Mouse (Mus musculus): ENCODE measurements around the gene Olfr1249. TPM values are rescaled to one million over a fixed set of nuclear protein-coding genes. Genes with fewer than 3 reads are reported as not detected.
"Not testable (repeated sequence)": the region's sequence is repeated elsewhere in the genome, so short reads cannot be mapped to it uniquely, and the experiment has no call there.

The Olfr1249 gene
- not detected in 2 replicates for total RNA-seq (2014; rRNA removed; ENCODE audit: low replicate concordance)
- not detected in 2 replicates for polyA plus RNA-seq (2015; fragmentation: Nextera tagmentation; extraction: Ambion mirVana)

GRCm38 (mm10) chr2:89634883-89635282 is at the start of gene Olfr1249:
Gene Olfr1249 (minus strand): TSS chr2:89634983.
- H3K4me3 ChIP-seq (ENCODE audit: low read depth, low read length), result no peak within 1 kb of the TSS
- ATAC-seq (ENCODE audit: insufficient read depth, low read depth) (no peak), DNase-seq (ENCODE audit: low spot score) (no peak)
- TF ChIP-seq EP300 (IDR thresholded peaks at IDR 0.05; ENCODE audit: low read depth) (no peak), CTCF (IDR thresholded peaks at IDR 0.05; ENCODE audit: low read depth) (no peak)
- no peaks in the 10 kb centered on the region for H3K27me3 ChIP-seq (ENCODE audit: control insufficient read depth, insufficient read depth, low read length)
- no peak within 1 kb of the TSS for H3K27ac ChIP-seq (ENCODE audit: low read depth)
- no peaks in the 10 kb centered on the region for H3K36me3 ChIP-seq (replicated peaks; ENCODE audit: control insufficient read depth, insufficient read depth, low read length)
- no peaks in the 10 kb centered on the region for H3K4me1 ChIP-seq (ENCODE audit: control insufficient read depth, insufficient read depth)
- no peak within 1 kb of the TSS for H3K9ac ChIP-seq (replicated peaks; ENCODE audit: low read depth, low read length)
- 78% methylated on average over 2 of the region's 2 CpGs for WGBS
- H3K4me2 ChIP-seq (ENCODE audit: low read depth, low read length), result no peak within 1 kb of the TSS
- no peaks in the 10 kb centered on the region for H3K9me3 ChIP-seq (replicated peaks; ENCODE audit: control insufficient read depth, low read length)

- Histone ChIP-seq H3K9ac (replicated peaks; ENCODE audit: low read depth, low read length) (no peak within 1 kb of the TSS), H3K4me1 (ENCODE audit: control insufficient read depth, insufficient read depth) (no peaks in the 10 kb centered on the region), H3K27ac (ENCODE audit: low read depth) (no peak within 1 kb of the TSS), H3K4me3 (ENCODE audit: low read depth, low read length) (no peak within 1 kb of the TSS), H3K9me3 (replicated peaks; ENCODE audit: control insufficient read depth, low read length) (no peaks in the 10 kb centered on the region), H3K36me3 (replicated peaks; ENCODE audit: control insufficient read depth, insufficient read depth, low read length) (no peaks in the 10 kb centered on the region), H3K27me3 (ENCODE audit: control insufficient read depth, insufficient read depth, low read length) (no peaks in the 10 kb centered on the region), H3K4me2 (ENCODE audit: low read depth, low read length) (no peak within 1 kb of the TSS)
- ATAC-seq (ENCODE audit: insufficient read depth, low read depth) (no peak), DNase-seq (ENCODE audit: low spot score) (no peak)
- TF ChIP-seq CTCF (IDR thresholded peaks at IDR 0.05; ENCODE audit: low read depth), result no peak
- TF ChIP-seq EP300 (IDR thresholded peaks at IDR 0.05; ENCODE audit: low read depth), result no peak
Observed at GRCm38 (mm10) chr2:89671836-89672235, 37.1 kb upstream of the Olfr1249 start, which contains the start of gene Olfr1251. Gene Olfr1251 (minus strand): TSS chr2:89671936.

GRCm38 (mm10) chr2:89661367-89661766 is 26.6 kb upstream of the Olfr1249 start, which contains the start of gene Olfr1250:
Gene Olfr1250 (minus strand): TSS chr2:89661467.
- ATAC-seq (ENCODE audit: insufficient read depth, low read depth) (no peak), DNase-seq (ENCODE audit: low spot score) (no peak)
- Histone ChIP-seq H3K27me3 (ENCODE audit: control insufficient read depth, insufficient read depth, low read length) (no peaks in the 10 kb centered on the region), H3K36me3 (replicated peaks; ENCODE audit: control insufficient read depth, insufficient read depth, low read length) (no peaks in the 10 kb centered on the region), H3K9ac (replicated peaks; ENCODE audit: low read depth, low read length) (no peak within 1 kb of the TSS), H3K4me3 (ENCODE audit: low read depth, low read length) (no peak within 1 kb of the TSS), H3K9me3 (replicated peaks; ENCODE audit: control insufficient read depth, low read length) (no peaks in the 10 kb centered on the region), H3K4me2 (ENCODE audit: low read depth, low read length) (no peak within 1 kb of the TSS), H3K4me1 (ENCODE audit: control insufficient read depth, insufficient read depth) (no peaks in the 10 kb centered on the region), H3K27ac (ENCODE audit: low read depth) (no peak within 1 kb of the TSS)
- TF ChIP-seq CTCF (IDR thresholded peaks at IDR 0.05; ENCODE audit: low read depth), result no peak
- no peak for TF ChIP-seq EP300 (IDR thresholded peaks at IDR 0.05; ENCODE audit: low read depth)

- H3K9me3 ChIP-seq (replicated peaks; ENCODE audit: control insufficient read depth, low read length); H3K4me1 ChIP-seq (ENCODE audit: control insufficient read depth, insufficient read depth); H3K4me2 ChIP-seq (ENCODE audit: low read depth, low read length); DNase-seq (ENCODE audit: low spot score); H3K9ac ChIP-seq (replicated peaks; ENCODE audit: low read depth, low read length); H3K27me3 ChIP-seq (ENCODE audit: control insufficient read depth, insufficient read depth, low read length); H3K27ac ChIP-seq (ENCODE audit: low read depth); ATAC-seq (ENCODE audit: insufficient read depth, low read depth); H3K4me3 ChIP-seq (ENCODE audit: low read depth, low read length); H3K36me3 ChIP-seq (replicated peaks; ENCODE audit: control insufficient read depth, insufficient read depth, low read length): not testable (repeated sequence)
- whole genome bisulfite sequencing, result 87% methylated on average over 1 of the region's 1 CpGs
Observed at GRCm38 (mm10) chr2:89618145-89618544, 16.6 kb downstream of the Olfr1249 start, which contains the start of gene Olfr1248. Gene Olfr1248 (minus strand): TSS chr2:89618245.

GRCm38 (mm10) chr2:89614030-89614429 is 20.8 kb downstream of the Olfr1249 start, which contains the start of gene Olfr1247:
Gene Olfr1247 (minus strand): TSS chr2:89614130.
- Histone ChIP-seq H3K9me3 (replicated peaks; ENCODE audit: control insufficient read depth, low read length) (no peaks in the 10 kb centered on the region), H3K4me3 (ENCODE audit: low read depth, low read length) (no peak within 1 kb of the TSS), H3K9ac (replicated peaks; ENCODE audit: low read depth, low read length) (no peak within 1 kb of the TSS), H3K36me3 (replicated peaks; ENCODE audit: control insufficient read depth, insufficient read depth, low read length) (no peaks in the 10 kb centered on the region), H3K27me3 (ENCODE audit: control insufficient read depth, insufficient read depth, low read length) (no peaks in the 10 kb centered on the region), H3K4me2 (ENCODE audit: low read depth, low read length) (no peak within 1 kb of the TSS), H3K4me1 (ENCODE audit: control insufficient read depth, insufficient read depth) (no peaks in the 10 kb centered on the region), H3K27ac (ENCODE audit: low read depth) (no peak within 1 kb of the TSS)
- 79% methylated on average over 2 of the region's 2 CpGs for WGBS
- DNase-seq (ENCODE audit: low spot score), result no peak
- no peak for ATAC-seq (ENCODE audit: insufficient read depth, low read depth)
- TF ChIP-seq CTCF (IDR thresholded peaks at IDR 0.05; ENCODE audit: low read depth) (no peak), EP300 (IDR thresholded peaks at IDR 0.05; ENCODE audit: low read depth) (no peak)

GRCm38 (mm10) chr2:89593057-89593456 is 41.7 kb downstream of the Olfr1249 start, which contains the start of gene Olfr1246:
Gene Olfr1246 (minus strand): TSS chr2:89593157.
- no peak within 1 kb of the TSS for H3K27ac ChIP-seq (ENCODE audit: low read depth)
- 62% methylated on average over 2 of the region's 2 CpGs for WGBS
- no peak within 1 kb of the TSS for H3K9ac ChIP-seq (replicated peaks; ENCODE audit: low read depth, low read length)
- H3K36me3 ChIP-seq (replicated peaks; ENCODE audit: control insufficient read depth, insufficient read depth, low read length), result no peaks in the 10 kb centered on the region
- no peaks in the 10 kb centered on the region for H3K9me3 ChIP-seq (replicated peaks; ENCODE audit: control insufficient read depth, low read length)
- no peak within 1 kb of the TSS for H3K4me2 ChIP-seq (ENCODE audit: low read depth, low read length)
- no peak within 1 kb of the TSS for H3K4me3 ChIP-seq (ENCODE audit: low read depth, low read length)
- DNase-seq (ENCODE audit: low spot score) (no peak), ATAC-seq (ENCODE audit: insufficient read depth, low read depth) (no peak)
- TF ChIP-seq EP300 (IDR thresholded peaks at IDR 0.05; ENCODE audit: low read depth) (no peak), CTCF (IDR thresholded peaks at IDR 0.05; ENCODE audit: low read depth) (no peak)
- H3K27me3 ChIP-seq (ENCODE audit: control insufficient read depth, insufficient read depth, low read length), result no peaks in the 10 kb centered on the region
- no peaks in the 10 kb centered on the region for H3K4me1 ChIP-seq (ENCODE audit: control insufficient read depth, insufficient read depth)

Other genes with a start within 250 kb of the Olfr1249 start
- not detected in 2 replicates for gene Olfr1238, start 225.3 kb downstream of the Olfr1249 start, total RNA-seq (2014; rRNA removed; ENCODE audit: low replicate concordance)
- not detected in 2 replicates for gene Olfr1238, start 225.3 kb downstream of the Olfr1249 start, polyA plus RNA-seq (2015; fragmentation: Nextera tagmentation; extraction: Ambion mirVana)
- not detected in 2 replicates for gene Olfr1239, start 214.6 kb downstream of the Olfr1249 start, total RNA-seq (2014; rRNA removed; ENCODE audit: low replicate concordance)
- gene Olfr1239, start 214.6 kb downstream of the Olfr1249 start, polyA plus RNA-seq (2015; fragmentation: Nextera tagmentation; extraction: Ambion mirVana), result not detected in 2 replicates
- gene Olfr1240, start 192.0 kb downstream of the Olfr1249 start, total RNA-seq (2014; rRNA removed; ENCODE audit: low replicate concordance), result not detected in 2 replicates
- not detected in 2 replicates for gene Olfr1240, start 192.0 kb downstream of the Olfr1249 start, polyA plus RNA-seq (2015; fragmentation: Nextera tagmentation; extraction: Ambion mirVana)
- not detected in 2 replicates for gene Olfr1241, start 147.9 kb downstream of the Olfr1249 start, total RNA-seq (2014; rRNA removed; ENCODE audit: low replicate concordance)
- gene Olfr1241, start 147.9 kb downstream of the Olfr1249 start, polyA plus RNA-seq (2015; fragmentation: Nextera tagmentation; extraction: Ambion mirVana), result not detected in 2 replicates
- gene Olfr1242, start 136.6 kb downstream of the Olfr1249 start, total RNA-seq (2014; rRNA removed; ENCODE audit: low replicate concordance), result not detected in 2 replicates
- gene Olfr1242, start 136.6 kb downstream of the Olfr1249 start, polyA plus RNA-seq (2015; fragmentation: Nextera tagmentation; extraction: Ambion mirVana), result not detected in 2 replicates
- not detected in 2 replicates for gene Olfr1243, start 103.5 kb downstream of the Olfr1249 start, total RNA-seq (2014; rRNA removed; ENCODE audit: low replicate concordance)
- gene Olfr1243, start 103.5 kb downstream of the Olfr1249 start, polyA plus RNA-seq (2015; fragmentation: Nextera tagmentation; extraction: Ambion mirVana), result not detected in 2 replicates
- gene Olfr1245, start 56.5 kb downstream of the Olfr1249 start, total RNA-seq (2014; rRNA removed; ENCODE audit: low replicate concordance), result not detected in 2 replicates
- gene Olfr1245, start 56.5 kb downstream of the Olfr1249 start, polyA plus RNA-seq (2015; fragmentation: Nextera tagmentation; extraction: Ambion mirVana), result not detected in 2 replicates
- not detected in 2 replicates for gene Olfr1246, start 41.8 kb downstream of the Olfr1249 start, total RNA-seq (2014; rRNA removed; ENCODE audit: low replicate concordance)
- gene Olfr1246, start 41.8 kb downstream of the Olfr1249 start, polyA plus RNA-seq (2015; fragmentation: Nextera tagmentation; extraction: Ambion mirVana), result not detected in 2 replicates
- not detected in 2 replicates for gene Olfr1247, start 20.9 kb downstream of the Olfr1249 start, total RNA-seq (2014; rRNA removed; ENCODE audit: low replicate concordance)
- not detected in 2 replicates for gene Olfr1247, start 20.9 kb downstream of the Olfr1249 start, polyA plus RNA-seq (2015; fragmentation: Nextera tagmentation; extraction: Ambion mirVana)
- gene Olfr1248, start 16.7 kb downstream of the Olfr1249 start, total RNA-seq (2014; rRNA removed; ENCODE audit: low replicate concordance), result not detected in 2 replicates
- not detected in 2 replicates for gene Olfr1248, start 16.7 kb downstream of the Olfr1249 start, polyA plus RNA-seq (2015; fragmentation: Nextera tagmentation; extraction: Ambion mirVana)
- not detected in 2 replicates for gene Olfr1250, start 26.5 kb upstream of the Olfr1249 start, total RNA-seq (2014; rRNA removed; ENCODE audit: low replicate concordance)
- not detected in 2 replicates for gene Olfr1250, start 26.5 kb upstream of the Olfr1249 start, polyA plus RNA-seq (2015; fragmentation: Nextera tagmentation; extraction: Ambion mirVana)
- not detected in 2 replicates for gene Olfr1251, start 37.0 kb upstream of the Olfr1249 start, total RNA-seq (2014; rRNA removed; ENCODE audit: low replicate concordance)
- not detected in 2 replicates for gene Olfr1251, start 37.0 kb upstream of the Olfr1249 start, polyA plus RNA-seq (2015; fragmentation: Nextera tagmentation; extraction: Ambion mirVana)
- gene Olfr1252, start 90.0 kb upstream of the Olfr1249 start, total RNA-seq (2014; rRNA removed; ENCODE audit: low replicate concordance), result not detected in 2 replicates
- not detected in 2 replicates for gene Olfr1252, start 90.0 kb upstream of the Olfr1249 start, polyA plus RNA-seq (2015; fragmentation: Nextera tagmentation; extraction: Ambion mirVana)
- not detected in 2 replicates for gene Olfr1253, start 122.1 kb upstream of the Olfr1249 start, total RNA-seq (2014; rRNA removed; ENCODE audit: low replicate concordance)
- gene Olfr1253, start 122.1 kb upstream of the Olfr1249 start, polyA plus RNA-seq (2015; fragmentation: Nextera tagmentation; extraction: Ambion mirVana), result not detected in 2 replicates
- gene Olfr1254, start 158.6 kb upstream of the Olfr1249 start, total RNA-seq (2014; rRNA removed; ENCODE audit: low replicate concordance), result not detected in 2 replicates
- not detected in 2 replicates for gene Olfr1254, start 158.6 kb upstream of the Olfr1249 start, polyA plus RNA-seq (2015; fragmentation: Nextera tagmentation; extraction: Ambion mirVana)
- gene Olfr1255, start 177.1 kb upstream of the Olfr1249 start, total RNA-seq (2014; rRNA removed; ENCODE audit: low replicate concordance), result not detected in 2 replicates
- not detected in 2 replicates for gene Olfr1255, start 177.1 kb upstream of the Olfr1249 start, polyA plus RNA-seq (2015; fragmentation: Nextera tagmentation; extraction: Ambion mirVana)
- gene Olfr1256, start 206.6 kb upstream of the Olfr1249 start, total RNA-seq (2014; rRNA removed; ENCODE audit: low replicate concordance), result not detected in 2 replicates
- not detected in 2 replicates for gene Olfr1256, start 206.6 kb upstream of the Olfr1249 start, polyA plus RNA-seq (2015; fragmentation: Nextera tagmentation; extraction: Ambion mirVana)
- not detected in 2 replicates for gene Olfr48, start 213.2 kb upstream of the Olfr1249 start, total RNA-seq (2014; rRNA removed; ENCODE audit: low replicate concordance)
- not detected in 2 replicates for gene Olfr48, start 213.2 kb upstream of the Olfr1249 start, polyA plus RNA-seq (2015; fragmentation: Nextera tagmentation; extraction: Ambion mirVana)
- gene Olfr1257, start 243.5 kb upstream of the Olfr1249 start, total RNA-seq (2014; rRNA removed; ENCODE audit: low replicate concordance), result not detected in 2 replicates
- not detected in 2 replicates for gene Olfr1257, start 243.5 kb upstream of the Olfr1249 start, polyA plus RNA-seq (2015; fragmentation: Nextera tagmentation; extraction: Ambion mirVana)

All from heart, postnatal 0 days (tissue).